Mouse (Mus musculus) kidney, adult 2 months (tissue): ENCODE measurements around the gene Zfp59. TPM values are rescaled to one million over a fixed set of nuclear protein-coding genes. Genes with fewer than 3 reads are reported as not detected.
"Not testable (repeated sequence)": the region's sequence is repeated elsewhere in the genome, so short reads cannot be mapped to it uniquely, and the experiment has no call there.

Experiments used
- DNase-seq: peaks from one replicate; pipeline ENCODE4 v3.0.0; 2021
- H3K27ac ChIP-seq: fragments of 200-500 bp; 2 replicates; pipeline ENCODE4 v1.5.1; 2012; ENCODE audit warnings: low read depth, low read length, control low read depth, inconsistent platforms; ENCODE audit not compliant: insufficient read depth
- H3K27me3 ChIP-seq: fragments of 200-500 bp; replicated peaks from 2 replicates; pipeline ENCODE4 v1.6.1; 2012; ENCODE audit warnings: mild to moderate bottlenecking, moderate library complexity, low read length, inconsistent platforms; ENCODE audit not compliant: control insufficient read depth, insufficient read depth
- H3K36me3 ChIP-seq: fragments of 200-500 bp; 2 replicates; pipeline ENCODE4 v1.6.1; 2012; ENCODE audit warnings: mild to moderate bottlenecking, moderate library complexity, low read length, inconsistent platforms; ENCODE audit not compliant: control insufficient read depth, insufficient read depth
- H3K4me1 ChIP-seq: fragments of 200-500 bp; 2 replicates; pipeline ENCODE4 v1.6.1; 2011; ENCODE audit warnings: low read length; ENCODE audit not compliant: control insufficient read depth, insufficient read depth
- H3K4me3 ChIP-seq: fragments of 200-500 bp; 2 replicates; pipeline ENCODE4 v1.5.1; 2011; ENCODE audit warnings: mild to moderate bottlenecking, low read depth, low read length, control low read depth; ENCODE audit not compliant: insufficient read depth
- CTCF ChIP-seq: fragments of 200-500 bp; conservative IDR thresholded peaks from 2 replicates; pipeline ENCODE4 v1.5.1; 2011; ENCODE audit warnings: low read depth, mild to moderate bottlenecking, control low read depth, low read length, moderate library complexity, mixed read lengths; ENCODE audit not compliant: insufficient read depth, insufficient read length
- POLR2A ChIP-seq: fragments of 200-500 bp; IDR thresholded peaks from one replicate; pipeline ENCODE4 v1.6.1; 2011; ENCODE audit warnings: low read depth, low read length, control low read depth
- WGBS: fragments of 180-500 bp; shearing (Covaris S2); methylation state at CpG from one replicate; pipeline ENCODE4 v1.1.7; 2018; 5-methylcytosine and 5-hydroxymethylcytosine counted together
- polyA plus RNA-seq: library from polyadenylated mRNA; depleted of rRNA; stranded (reverse); fragments of >200 nt; gene quantifications from 2 replicates; pipeline ENCODE4 v1.2.3, GENCODE M21; 2012

Zfp59 gene
- polyA plus RNA-seq, 1 experiment = 0.67 TPM

DNA sequence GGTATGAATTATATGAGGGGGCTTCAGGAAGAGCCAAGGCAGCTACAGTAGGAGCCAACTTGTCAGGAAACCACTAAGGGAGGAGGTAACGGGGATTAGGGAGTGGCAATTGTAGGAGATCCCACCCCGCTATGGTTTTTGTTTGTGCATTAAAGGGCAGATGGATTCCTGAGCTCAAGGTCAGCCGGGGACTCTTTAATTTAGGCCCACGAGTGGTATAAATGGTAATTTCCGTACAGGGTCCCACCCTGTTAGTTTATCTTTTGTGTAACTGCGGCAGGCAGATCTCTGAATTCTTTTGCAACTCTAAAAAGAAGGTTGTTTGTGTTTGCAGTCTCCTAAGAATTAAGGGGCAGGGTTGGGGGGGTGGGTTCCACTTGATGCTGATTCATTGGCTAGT, 1.7 kb downstream of the Zfp59 start:
- 92% methylated on average over 6 of the region's 6 CpGs for WGBS

GRCm38 (mm10) chr7:27857227-27857626, 18.8 kb downstream of the Zfp59 start, which contains the start of gene Zfp607a:
Gene Zfp607a (plus strand): TSS chr7:27857527.
- Histone ChIP-seq H3K4me1 (no peaks in the 10 kb centered on the region; the same call in 1 of the 2 replicates), H3K27me3 (no peaks in the 10 kb centered on the region), H3K27ac (no peak within 1 kb of the TSS), H3K36me3 (0 out of 2 replicates have a peak, but pooled peaks cover 2% of the 10 kb centered on the region), H3K4me3 (no peak within 1 kb of the TSS)
- DNase-seq = no peak
- TF ChIP-seq POLR2A = no peak
- TF ChIP-seq CTCF = no peak
- 95% methylated on average over 1 of the region's 1 CpGs for WGBS

More for the DNA sequence above, 1.7 kb downstream of the Zfp59 start:
- Histone ChIP-seq H3K27ac (no peak overlapping the region), H3K27me3 (no peaks in the 10 kb centered on the region), H3K4me1 (no peaks in the 10 kb centered on the region), H3K36me3 (no peaks in the 10 kb centered on the region), H3K4me3 (no peak overlapping the region)
- no peak for DNase-seq
- TF ChIP-seq POLR2A = no peak
- no peak for TF ChIP-seq CTCF

GRCm38 (mm10) chr7:27859301-27860251, 21.2 kb downstream of the Zfp59 start:
- 21% methylated on average over 10 of the region's 10 CpGs for WGBS
- H3K4me1 ChIP-seq = no peaks in the 10 kb centered on the region; the same call in 1 of the 2 replicates
- TF ChIP-seq POLR2A (no peak), CTCF (no peak)
- no peak for DNase-seq
- H3K27me3 ChIP-seq = no peaks in the 10 kb centered on the region
- H3K4me3 ChIP-seq = peak overlapping the region; percentile 87
- peaks cover 2% of the 10 kb centered on the region for H3K36me3 ChIP-seq
- H3K27ac ChIP-seq = peak overlapping the region; percentile 64

DNA sequence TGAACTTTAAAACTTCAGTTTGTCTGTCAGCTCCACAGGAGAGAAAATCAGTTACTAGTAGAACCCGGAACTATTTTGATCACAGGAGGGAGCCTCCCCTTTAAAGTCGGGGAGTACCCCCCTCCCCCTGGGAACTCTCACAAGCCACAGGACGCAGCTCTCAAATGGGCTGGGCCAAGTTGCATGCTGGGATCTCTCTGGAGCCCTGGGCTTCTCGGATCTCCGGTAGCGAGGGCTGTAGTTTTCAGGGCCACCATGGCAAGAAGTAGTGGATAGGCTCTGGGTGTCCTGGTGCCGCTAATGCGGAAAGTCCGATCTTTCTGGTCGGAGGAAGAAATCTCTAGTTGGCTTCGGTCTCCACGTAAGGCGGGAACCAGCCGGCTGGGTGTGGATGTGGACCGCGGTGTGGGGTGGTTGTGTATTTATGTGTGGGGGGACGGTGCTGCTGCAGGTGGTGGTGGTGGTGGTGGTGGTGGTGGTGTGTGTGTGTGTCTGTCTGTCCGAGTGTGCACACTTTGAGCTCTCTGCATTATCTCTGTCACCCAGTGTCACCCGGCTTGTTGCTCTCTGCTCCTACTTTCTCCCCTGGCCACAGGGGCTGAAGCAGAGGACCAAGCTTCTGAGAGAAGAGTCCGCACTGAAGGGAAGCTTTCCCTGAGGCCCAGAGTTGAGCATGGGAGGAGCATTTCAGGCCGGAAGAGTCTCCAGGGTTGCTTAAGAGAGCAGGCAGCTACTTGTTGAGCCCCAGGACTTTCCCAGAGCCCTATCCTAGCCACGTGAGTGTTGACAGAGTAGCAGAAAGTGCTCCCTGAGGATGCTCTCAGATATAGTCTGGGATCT, 22.2 kb downstream of the Zfp59 start:
- Histone ChIP-seq H3K27me3 (no peaks in the 10 kb centered on the region), H3K4me3 (peak overlapping the region; percentile 87), H3K36me3 (peaks cover 4% of the 10 kb centered on the region), H3K4me1 (no peaks in the 10 kb centered on the region; the same call in 1 of the 2 replicates), H3K27ac (peak overlapping the region; percentile 64)
- TF ChIP-seq CTCF (no peak), POLR2A (no peak)
- DNase-seq = peak; percentile 89
- WGBS = under 1% methylated on average over 22 of the region's 22 CpGs

DNA sequence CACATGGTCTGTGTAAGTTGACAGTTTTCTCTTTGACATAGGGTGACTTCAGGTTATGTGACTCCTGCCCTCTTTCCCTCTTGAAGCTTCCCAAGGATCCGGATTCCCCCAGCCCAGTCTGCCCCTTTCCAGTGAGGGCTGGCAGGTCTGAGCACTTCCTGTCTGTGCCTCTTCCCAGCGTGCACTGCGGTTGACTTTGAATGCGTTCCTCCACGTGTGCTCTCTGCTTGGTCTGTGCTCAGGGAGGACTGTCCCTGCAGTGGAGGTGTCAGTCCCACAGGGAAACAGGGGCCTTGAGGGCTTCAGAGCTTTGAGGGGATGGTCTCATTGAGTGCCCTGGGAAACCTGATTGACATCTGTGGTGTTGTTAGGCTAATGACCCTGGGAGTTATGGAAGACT, 24.2 kb downstream of the Zfp59 start:
- WGBS = 82% methylated on average over 5 of the region's 5 CpGs
- H3K4me3 ChIP-seq, H3K36me3 ChIP-seq, DNase-seq, H3K4me1 ChIP-seq, H3K27me3 ChIP-seq, H3K27ac ChIP-seq: not testable (repeated sequence)

GRCm38 (mm10) chr7:27881721-27882120, 43.3 kb downstream of the Zfp59 start:
- WGBS = 88% methylated on average over 4 of the region's 4 CpGs
- no peak for TF ChIP-seq POLR2A
- TF ChIP-seq CTCF = no peak
- H3K36me3 ChIP-seq = peaks cover 23% of the 10 kb centered on the region

DNA sequence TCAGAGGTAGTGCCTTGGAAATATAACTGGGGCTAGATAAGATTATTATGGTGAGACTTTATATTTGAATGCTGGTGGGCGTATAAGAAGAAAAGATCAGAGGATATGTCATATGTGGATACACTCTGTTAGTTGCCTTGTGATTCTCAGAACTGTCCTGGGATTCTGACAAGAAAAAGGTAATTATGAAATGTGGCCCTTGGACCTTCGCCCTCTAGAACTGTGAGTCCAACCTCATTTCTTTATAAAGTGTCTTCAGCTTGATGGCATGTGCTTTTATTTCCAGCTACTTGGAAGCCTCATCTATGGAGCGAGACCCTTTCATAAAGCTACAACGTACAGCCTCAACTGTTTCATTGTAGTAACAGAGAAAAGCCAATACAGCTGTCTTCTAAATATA, 62.2 kb downstream of the Zfp59 start:
- H3K27ac ChIP-seq = no peak overlapping the region
- no peaks in the 10 kb centered on the region for H3K36me3 ChIP-seq
- DNase-seq = peak; percentile 85
- H3K4me3 ChIP-seq = no peak overlapping the region
- no peaks in the 10 kb centered on the region; the same call in 1 of the 2 replicates for H3K4me1 ChIP-seq
- WGBS = 78% methylated on average over 4 of the region's 4 CpGs
- TF ChIP-seq CTCF (no peak), POLR2A (no peak)
- H3K27me3 ChIP-seq = no peaks in the 10 kb centered on the region

More at GRCm38 (mm10) chr7:27881721-27882120, 43.3 kb downstream of the Zfp59 start:
- no peak overlapping the region for H3K27ac ChIP-seq
- DNase-seq = no peak
- H3K27me3 ChIP-seq = no peaks in the 10 kb centered on the region
- no peak overlapping the region for H3K4me3 ChIP-seq
- H3K4me1 ChIP-seq = no peaks in the 10 kb centered on the region
